Mouse (Mus musculus) frontal cortex, postnatal 10 days (tissue): Measurements from ENCODE around the gene Gm26602.
"Not testable (repeated sequence)": the region's sequence is repeated elsewhere in the genome, so short reads cannot be mapped to it uniquely, and the experiment has no call there.

Source experiments
- DNase-seq, 2 experiments: peaks; one replicate each; pipeline ENCODE4 v3.0.0; 2022; ENCODE audit warnings: low spot score in 2 of 2, mixed read lengths in 1 of 2

Gene Gm26602

DNA sequence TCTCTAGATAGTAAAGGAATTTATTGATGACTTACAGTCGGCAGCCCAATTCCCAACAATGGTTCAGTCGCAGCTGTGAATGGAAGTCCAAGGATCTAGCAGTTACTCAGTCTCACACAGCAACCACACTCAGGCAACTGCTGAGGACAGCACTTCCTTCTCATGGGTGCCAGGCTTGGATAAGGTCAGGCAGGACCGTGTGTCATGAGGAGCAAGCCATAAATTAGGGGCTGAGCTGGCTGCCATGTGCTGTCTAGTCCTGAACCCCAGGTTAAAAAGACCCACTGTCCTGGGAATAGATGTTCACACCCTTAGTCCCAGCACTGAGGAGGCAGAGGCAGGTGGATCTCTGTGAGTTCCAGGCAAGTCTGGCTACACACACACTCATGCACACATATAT, 25.7 kb upstream of the Gm26602 start:
- not testable (repeated sequence) for DNase-seq

DNA sequence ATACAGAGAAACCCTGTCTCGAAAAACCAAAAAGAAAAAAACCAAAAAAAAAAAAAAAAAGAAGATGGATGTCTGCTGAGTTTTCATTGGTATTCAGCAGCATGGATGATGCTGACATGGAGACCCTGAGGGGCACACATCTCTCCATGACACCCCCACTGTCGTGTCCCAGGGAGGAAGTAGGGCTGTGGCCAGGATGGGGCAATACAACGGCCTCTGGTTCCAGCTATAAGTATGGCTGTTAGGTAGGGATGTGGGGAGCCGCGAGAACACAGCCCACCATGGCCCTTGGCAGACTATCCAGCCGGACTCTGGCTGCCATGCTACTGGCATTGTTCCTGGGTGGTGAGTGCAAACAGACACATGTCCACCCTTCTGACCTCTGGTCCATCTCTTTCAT, 24.6 kb upstream of the Gm26602 start, which contains the start of gene Elane:
Gene Elane (plus strand): TSS at position 194 of the 400 bp plus-strand sequence.
- no peak for DNase-seq

DNA sequence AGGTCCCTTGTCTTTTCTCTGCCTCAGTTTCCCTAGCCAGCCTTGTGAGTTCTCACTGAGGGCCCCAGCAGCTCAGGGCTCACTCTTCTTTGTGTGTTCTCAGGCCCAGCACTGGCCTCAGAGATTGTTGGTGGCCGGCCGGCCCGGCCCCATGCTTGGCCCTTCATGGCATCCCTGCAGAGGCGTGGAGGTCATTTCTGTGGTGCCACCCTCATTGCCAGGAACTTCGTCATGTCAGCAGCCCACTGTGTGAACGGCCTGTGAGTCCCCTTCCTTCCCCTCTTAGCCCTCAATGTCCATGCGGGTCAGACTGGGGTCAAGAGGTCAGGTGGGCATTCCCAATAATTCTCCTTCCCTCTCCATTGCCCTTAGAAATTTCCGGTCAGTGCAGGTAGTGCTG, 24.0 kb upstream of the Gm26602 start:
- no peak for DNase-seq

DNA sequence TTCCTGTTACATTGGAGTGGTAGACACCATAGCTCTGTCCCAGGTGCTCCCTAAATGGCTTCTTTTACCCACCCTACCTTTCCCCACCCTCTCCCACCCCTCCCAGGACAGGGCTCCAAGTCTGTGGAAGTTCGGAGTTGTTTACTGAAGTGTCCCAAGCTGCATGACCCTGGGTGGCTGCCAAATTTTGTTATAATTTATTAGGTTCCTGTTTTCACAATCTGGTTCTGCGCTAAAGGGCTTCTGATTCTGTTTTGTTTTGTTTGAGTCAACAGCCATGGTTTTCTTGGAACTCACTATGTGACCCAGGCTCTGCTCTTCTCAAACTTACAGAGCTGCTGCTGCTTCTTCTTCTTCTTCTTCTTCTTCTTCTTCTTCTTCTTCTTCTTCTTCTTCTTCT, 21.3 kb upstream of the Gm26602 start:
- no peak for DNase-seq

DNA sequence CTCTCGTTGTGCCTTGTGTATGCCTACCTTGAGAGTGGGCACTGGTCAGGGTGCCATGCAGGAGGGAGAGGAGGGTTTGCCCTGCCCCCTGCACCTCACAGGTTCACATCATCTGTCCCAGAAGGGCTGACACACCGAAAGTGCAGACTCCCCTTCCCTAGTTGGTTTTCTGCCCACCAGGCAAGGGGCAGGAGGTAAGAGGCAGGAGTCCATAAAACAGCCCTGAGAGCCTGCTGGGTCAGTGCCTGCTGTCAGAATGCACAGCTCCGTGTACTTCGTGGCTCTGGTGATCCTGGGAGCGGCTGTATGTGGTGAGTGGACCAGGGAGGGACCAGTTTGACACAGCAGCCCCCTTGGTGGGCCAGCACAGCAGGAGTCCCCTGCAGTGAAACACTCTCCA, 20.0 kb upstream of the Gm26602 start, which contains the start of gene Cfd:
Gene Cfd (plus strand): TSS at position 184 of the 400 bp plus-strand sequence.
- DNase-seq: no peak

DNA sequence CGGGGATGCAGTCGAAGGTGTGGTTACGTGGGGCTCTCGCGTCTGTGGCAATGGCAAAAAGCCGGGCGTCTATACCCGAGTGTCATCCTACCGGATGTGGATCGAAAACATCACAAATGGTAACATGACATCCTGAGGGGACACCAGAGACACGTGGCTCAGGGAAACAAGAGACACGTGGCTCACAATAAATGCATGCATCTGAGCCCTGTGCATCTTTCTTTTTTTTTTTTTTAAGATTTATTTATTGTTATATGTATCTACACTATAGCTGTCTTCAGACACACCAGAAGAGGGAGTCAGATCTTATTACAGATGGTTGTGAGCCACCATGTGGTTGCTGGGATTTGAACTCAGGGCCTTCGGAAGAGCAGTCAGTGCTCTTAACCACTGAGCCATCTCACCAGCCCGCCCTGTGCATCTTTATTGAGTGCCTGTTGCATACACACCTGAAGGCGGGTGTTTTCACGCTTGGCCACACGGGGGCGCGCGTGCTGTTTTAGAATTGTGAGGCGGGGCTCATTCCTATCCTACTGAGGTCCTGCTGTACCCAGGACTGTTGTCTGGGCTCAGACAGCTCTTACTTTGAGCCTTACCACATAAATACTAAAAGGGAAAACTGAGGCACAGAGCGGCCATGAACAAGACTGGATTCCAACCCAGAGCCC, 18.1 kb upstream of the Gm26602 start:
- DNase-seq: peak in 1 of 2 experiments; percentile 66

DNA sequence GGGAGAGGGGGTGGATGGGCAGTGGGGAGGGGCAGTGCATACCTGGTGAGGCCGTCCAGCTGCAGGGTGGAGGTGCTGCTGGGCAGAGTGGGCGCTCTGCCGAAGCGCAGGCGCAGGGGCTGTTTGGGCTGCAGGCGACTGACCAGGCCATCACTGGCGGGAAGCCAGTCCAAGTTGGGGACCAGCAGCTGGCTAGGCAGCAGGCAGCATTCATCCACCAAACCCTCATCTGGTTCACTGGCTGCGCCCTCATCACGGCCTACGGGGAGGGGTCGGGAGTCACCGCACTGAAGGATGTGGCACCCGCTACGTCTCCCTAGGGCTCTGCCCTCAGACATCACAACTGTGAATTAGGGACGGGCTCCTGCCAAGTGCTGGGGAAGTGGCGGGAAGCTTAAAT, 14.3 kb upstream of the Gm26602 start:
- no peak for DNase-seq

DNA sequence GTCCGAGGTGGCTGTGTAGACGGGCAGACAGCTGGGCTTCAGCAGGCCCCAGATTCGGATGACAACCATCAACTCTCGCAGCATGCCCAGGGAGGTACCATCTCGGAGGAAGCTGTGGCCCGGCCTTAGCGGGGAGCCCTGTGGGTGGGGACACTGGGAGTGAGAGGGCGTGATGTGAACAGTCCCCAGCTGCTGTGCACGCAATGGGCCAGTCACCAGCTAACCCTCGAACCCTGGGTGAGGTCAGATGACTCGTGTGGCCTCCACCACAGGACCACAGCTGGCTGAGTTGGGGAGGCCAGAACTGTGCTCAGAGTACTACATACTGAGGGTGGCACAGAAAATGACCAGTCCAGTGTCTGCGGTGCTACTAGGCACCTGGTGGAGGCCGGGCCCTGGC, 13.8 kb upstream of the Gm26602 start:
- DNase-seq: no peak

DNA sequence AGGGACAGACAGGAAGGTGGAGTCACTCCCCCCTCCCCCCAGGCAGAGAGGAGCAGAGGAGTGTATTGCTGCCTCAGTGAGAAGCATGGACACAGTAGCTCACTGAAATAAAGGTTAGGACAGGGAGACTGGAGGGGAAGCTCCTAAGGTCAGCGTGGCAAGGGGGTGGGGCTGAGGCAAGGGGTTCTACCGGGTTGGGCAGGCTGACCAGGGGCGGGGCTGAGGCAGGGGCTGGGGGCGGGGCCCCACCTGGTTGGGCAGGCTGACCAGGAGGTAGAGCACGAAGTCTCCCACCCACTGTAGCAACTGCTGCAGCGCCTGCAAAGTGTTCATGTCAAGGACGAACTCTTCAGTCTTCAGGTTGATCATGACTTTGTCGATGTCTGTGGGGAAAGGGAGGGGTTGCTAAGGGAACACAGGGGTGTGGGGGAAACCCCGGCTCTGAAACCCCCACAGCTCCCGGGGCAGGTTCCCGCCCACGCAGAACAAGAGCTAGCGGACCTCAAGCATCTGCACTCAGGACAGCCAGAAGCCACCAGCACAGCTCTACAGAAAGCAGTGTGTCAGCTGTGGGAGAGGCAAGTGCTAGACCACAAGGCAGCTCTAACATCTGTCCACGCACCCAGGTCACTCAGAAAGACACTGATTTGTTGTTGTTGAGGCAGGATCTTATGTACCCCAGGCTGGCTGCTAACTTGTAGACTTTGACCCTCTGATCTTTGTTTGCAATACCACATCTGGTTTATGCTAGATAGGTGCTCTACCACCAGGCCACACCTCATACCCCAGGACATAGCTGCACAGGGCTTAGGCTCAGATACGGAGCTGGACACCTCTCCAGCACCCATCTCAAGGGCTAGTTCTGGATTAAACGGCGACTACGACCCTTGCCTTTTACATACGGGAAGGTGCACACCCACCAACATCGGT, 13.1 kb upstream of the Gm26602 start:
- no peak for DNase-seq

DNA sequence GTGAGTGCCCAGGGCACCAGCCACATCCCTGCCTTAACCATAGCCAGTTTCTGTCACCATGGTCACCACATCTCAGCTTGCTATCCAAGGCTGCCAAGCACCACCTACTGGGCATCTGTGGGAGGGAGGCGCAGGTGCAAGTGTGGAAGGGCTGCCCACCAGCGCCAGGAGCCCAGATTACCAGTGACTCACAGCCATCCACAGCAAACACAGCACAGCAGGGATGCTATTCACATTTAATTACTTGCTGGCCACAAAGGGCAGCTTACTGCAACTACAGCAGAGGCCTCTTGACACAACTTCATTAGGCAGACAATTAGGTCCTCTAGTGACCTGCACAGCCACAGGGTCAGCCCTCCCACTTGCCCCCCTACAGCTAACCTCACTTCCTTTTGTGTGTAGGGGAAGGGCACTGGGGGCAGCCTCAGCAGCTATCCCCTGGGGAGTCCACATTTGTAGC, 9.7 kb upstream of the Gm26602 start:
- peak; percentile 53 to 71 for DNase-seq

DNA sequence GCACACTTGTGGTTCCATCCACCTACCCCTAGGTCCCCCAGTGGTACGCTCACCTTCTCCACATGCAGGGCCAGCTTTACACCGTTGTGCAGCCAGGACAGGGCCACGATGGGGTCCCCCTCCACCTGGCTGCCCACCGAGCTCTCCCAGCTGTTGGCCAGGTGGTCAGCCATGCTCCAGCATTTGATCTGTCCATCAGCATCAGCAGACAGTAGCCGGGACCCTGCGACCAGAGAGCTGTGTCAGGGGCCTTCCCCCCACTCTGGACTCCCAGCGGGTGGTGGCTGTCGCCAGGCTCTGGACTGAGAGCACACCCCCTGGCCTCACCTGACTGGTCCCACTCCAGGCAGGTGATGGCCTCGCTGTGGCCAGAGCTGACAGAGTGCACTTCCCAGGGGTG, 3.9 kb upstream of the Gm26602 start:
- no peak for DNase-seq

DNA sequence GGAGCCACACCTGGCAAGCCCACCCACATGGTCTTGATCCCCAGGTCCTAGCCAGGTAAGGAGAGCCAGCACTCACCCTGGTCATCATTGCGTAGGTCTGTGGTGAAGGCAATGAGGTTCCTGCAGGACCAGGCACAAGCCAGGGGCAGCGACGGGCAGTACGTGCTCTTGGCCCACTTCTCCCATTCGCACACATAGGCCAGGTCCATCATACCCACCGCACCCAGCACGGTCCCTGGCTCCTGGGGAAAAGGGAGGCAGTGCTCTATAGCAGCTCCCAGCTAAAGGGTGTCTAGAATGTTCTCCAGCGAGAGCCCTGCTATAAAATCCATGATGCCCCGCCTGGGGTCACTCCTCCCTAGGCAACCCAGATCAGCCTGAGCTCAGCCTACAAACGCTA, 3.2 kb upstream of the Gm26602 start:
- DNase-seq: no peak

DNA sequence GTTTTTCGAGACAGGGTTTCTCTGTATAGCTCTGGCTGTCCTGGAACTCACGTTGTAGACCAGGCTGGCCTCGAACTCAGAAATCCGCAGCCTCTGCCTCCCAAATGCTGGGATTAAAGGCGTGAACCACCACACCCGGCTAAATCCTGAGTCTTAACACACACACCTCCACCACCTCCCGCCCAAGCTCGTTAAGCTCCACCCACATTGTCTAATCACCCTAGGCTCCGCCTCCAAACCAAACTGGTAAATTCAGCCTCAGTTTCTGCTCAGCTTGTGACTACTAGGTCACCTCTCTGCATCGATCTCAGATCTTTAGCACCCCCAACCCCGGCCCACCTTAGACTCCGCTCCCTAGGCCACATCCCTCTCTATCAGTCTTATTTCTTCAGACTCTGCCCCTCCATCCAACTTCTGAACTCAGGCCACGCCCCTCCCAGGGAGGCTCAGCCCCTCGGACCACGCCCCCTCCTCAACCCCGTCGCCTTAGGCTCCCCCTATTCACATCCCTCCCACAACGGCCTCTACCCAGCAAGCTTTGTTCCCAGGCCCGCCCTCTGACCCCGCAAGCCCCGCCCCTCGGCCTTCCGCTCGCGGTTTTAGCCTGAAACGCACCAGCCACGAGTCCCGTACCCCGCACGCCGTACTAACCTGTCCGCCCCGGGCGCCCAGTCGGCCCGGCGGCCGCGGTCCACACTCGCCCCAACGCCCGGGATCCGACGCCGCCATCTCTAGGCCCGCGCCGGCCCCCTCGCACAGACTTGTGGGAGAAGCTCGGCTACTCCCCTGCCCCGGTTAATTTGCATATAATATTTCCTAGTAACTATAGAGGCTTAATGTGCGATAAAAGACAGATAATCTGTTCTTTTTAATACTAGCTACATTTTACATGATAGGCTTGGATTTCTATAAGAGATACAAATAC, 2.2 kb upstream of the Gm26602 start, which contains the start of gene Med16:
Gene Med16 (minus strand): TSS at position 757 of the 925 bp plus-strand sequence.
- DNase-seq: peak; percentile 95

DNA sequence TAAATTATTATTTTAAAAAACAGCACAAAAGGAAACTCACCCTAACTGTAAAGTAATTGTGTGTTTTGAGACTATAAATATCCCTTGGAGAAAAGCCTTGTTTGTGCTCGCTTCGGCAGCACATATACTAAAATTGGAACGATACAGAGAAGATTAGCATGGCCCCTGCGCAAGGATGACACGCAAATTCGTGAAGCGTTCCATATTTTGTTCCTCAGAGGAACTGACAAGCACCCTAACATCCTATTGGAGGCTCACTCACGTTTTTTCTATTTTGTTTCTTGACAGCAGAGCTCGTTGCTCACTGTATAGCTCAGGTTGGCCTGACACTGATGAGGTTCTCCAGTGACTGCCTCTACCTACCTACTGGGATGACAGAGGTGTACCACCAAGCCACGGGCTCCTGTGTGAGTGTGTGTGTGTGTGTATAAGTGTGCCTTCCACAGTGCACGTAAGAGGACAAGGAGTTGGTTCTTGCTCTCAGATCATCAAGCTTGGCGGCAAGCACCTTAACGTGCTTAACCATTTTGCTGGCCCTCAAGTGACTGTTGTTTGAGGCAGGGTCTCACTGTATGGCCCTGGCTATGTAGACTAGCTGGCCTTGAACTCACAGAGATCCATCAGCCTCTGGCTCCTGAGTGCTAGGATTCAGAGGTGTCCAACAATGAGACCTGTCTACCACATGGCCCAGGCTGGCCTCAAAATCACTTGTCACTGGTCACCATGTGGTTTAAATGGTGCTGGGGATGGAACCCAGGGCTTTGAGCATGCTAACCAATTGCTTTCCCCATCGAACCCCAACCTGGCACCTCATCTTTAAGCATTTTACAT, 1.3 kb upstream of the Gm26602 start:
- DNase-seq: no peak

DNA sequence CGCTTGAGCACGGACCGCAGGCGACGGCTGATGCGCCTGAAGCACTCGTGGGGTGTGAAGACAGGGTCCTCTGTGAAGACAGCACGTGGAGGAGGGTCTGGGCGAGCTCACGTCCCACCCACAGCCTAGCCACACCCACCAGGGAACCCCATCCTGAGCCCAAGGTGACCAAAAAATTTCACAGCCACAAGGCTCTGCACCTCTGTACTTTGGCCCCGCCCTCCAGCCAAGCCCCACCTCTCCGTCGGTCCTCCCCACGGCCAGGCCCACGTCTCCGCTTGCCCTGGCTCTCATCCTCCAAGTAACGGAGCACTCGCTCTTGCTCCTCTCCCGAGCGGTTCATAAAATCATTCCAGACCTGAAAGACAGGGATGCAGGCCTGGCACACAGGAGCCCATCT, 1.8 kb downstream of the Gm26602 start:
- DNase-seq: no peak

DNA sequence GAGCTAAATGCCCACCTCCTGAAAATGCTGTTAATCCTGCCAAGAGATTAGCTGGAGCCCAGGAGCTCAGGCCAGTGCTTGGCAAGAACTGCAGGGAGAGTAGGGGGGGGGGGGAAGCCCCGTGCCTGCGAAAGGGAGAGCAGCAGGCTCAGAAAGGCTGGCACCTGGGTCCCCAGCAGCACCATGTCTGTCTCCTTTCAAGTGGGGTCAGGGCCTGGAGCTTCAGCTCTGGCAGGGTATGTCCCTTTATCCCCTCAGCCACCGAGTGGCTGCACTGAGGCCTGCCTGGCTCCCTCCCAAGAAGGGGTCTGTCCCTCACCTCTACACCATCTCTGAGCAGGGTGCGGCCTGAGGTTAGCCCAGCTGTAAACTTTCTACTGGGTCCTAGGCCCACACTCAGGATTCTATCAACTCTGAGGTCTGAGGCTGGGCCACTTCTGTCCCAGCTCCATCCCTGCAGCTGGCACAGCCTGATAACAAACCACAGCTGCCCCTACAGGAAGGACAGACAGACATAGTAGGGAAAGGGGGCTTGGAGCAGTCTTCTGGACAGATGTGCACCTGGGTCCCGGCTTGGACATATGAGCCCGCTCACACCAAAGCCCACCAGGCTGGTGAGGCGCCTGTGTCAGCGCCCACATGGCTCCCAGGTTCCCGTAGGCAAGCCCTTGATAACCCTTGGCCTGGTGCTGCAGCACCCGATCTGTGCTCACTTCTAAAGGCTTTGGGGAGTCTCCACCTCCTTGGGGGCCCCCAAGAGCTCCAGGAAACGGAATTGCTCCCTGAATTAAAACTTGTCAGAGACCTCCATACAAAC, 3.7 kb downstream of the Gm26602 start:
- no peak for DNase-seq

DNA sequence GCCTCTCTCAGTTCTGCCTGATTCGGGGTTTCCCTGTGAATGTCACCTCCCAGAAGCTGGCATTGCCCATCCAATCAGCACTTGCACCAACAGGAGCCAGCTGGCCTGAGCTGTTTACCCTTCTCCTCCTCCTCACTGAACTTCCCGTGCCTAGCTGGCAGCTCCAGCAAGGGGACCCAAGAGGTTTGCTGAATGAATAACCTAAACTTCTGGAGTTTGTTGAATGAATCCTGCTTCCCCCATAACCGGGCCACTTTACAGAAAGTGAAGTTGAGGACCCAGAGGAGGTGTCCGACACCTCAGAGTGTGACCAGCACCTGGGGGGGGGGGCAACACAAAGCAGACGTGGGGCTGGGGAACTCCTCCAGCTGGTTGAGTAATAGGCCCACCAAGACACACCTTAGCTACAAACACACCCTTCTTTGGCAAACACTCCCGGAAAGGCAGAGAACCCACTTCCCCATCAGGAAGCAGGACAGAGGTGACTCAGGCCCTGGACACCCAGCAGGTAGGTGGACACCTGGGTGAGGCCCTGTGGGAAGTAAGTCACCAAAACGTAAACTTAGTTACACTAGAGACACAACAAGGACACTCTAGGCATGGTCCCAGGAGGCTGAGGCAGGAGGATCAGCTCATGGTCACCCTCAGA, 4.4 kb downstream of the Gm26602 start:
- DNase-seq: no peak

DNA sequence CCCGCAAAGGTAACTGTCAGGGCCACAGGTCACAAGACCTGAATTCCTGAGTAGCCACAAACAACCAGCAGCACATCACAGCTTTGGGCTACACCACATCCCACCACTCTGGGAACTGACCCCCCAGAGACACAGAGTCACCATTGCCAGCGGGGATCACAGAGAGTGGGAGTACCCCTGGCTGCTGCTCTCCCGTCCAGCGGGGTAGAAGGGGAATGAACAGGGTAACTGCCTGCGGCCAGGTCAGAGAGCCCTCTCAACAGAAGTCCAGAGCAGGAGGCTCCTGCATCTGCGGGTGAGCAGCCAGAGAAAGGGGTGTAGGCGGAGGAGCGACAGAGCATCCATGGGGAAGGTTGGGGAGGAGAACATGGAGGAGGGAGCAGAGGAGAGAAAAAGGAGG, 5.4 kb downstream of the Gm26602 start:
- no peak for DNase-seq

DNA sequence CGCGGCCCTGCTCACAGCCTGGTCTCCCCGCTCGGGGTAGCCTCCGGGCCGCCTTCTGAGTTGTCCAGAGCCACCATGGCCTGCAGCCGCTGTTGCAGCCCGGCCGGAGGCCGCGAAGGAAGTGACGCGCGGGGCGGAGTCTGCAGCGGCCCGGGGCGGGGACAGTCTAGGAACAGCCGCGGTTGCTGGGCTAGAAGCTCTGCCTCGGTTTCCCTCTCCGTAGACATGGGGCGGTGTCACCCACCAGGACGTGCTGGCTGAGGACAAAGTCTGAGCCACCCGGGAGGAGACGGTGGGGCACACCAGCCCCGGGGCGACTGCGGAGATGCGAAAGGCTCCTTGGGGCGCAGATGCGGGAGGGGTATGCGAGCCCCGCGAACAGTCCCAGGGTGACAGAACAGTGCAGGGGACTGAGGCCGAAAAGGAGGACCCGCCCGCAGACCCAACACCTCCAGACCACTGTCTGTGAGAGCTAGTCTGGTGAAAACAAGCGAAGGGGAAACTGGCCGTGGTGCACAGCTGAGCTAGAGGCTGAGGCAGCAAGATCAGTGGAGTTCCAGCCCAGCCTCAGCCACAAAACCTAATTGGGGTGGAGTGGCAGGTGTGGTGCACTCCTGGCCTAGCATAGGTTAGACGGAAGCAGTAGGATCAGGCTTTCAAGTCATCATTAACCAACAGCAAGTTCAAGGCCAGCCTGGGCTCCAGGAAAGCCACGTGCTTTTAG, 6.3 kb downstream of the Gm26602 start, which contains the start of gene Kiss1r:
Gene Kiss1r (plus strand): TSS at position 164 of the 724 bp plus-strand sequence.
- DNase-seq: peak; percentile 65 to 82
